Mouse (Mus musculus) embryo, embryonic 11.5 days (tissue): Measurements from ENCODE around the gene Chia1.
"Not testable (repeated sequence)": the region's sequence is repeated elsewhere in the genome, so short reads cannot be mapped to it uniquely, and the experiment has no call there.

Experiments used
- DNase-seq: peaks from one replicate; pipeline ENCODE4 v3.0.0-alpha.2; 2012; ENCODE audit warnings: low read depth, low spot score

The Chia1 gene

DNA sequence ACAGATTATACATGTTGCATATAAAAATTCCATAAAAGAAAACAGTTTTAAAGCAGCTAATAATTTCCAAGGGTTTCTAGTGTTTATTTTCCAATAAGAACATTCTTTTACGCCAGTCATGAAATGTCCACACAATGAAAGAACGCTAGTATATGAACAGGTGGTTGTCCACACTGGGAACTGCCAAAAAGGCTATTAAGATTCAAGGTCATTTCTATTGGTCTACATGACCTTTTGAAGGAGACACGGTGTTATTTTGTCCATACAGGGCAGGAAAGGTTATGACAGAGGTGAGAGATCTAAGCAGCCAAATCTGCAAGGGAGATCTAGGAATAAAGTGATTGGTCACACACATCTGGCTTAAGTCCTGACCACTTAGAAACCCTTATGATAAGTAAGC lies at the start of gene Chia1:
Gene Chia1 (plus strand): TSS at position 301 of the 400 bp plus-strand sequence.
- DNase-seq, result no peak

DNA sequence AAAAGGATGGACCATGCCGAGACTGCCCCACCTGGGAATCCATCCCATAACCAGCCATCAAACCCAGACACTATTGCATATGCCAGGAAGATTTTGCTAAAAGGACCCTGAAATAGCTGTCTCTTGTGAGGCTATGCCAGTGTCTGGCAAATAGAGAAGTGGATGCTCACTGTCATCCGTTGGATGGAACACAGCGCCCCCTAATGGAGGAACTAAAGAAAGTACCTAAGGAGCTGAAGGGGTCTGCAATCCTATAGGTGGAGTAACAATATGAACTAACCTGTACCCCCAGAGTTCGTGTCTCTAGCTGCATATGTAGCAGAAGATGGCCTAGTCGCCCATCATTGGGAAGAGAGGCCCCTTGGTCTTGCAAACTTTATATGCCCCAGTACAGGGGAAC lies 45.3 kb upstream of the Chia1 start:
- DNase-seq, result not testable (repeated sequence)

DNA sequence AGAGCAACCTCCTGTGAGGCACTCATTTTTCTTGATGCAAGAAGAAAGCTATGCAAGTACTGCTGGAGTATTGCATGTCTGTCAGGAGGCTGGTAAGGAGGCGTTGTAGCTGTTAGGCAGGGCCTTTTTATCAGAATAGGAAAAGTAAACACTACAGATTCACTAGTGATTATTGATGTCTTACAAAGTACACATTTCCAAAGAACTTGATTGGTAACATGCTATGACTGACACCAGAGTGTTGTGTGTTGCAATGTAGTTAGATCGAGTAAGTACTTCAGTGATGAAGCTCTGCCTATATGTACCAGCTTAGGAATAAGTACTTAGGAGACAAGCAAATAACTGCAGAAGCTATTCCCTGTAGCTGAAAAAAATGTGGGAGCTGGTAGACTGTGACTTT lies 42.0 kb upstream of the Chia1 start:
- no peak for DNase-seq

DNA sequence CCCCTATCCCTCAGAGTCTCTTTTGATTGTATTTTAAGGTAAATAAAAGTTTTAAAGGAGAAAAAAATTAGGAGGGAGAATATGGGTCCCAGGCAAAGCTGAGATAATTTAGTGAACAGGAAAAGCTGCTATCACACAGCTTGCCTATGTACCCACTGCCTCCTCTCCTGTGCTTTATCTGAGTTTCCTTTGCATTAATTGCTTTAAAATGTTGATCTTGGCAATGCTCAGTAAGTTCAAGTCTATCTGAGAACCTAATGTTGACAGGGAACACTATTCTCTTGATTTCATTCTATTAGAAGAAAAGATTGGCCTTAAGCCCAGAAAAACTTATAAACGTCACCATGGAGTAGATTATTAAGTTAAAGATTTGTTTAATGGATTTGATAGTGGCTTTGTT lies 38.2 kb upstream of the Chia1 start:
- no peak for DNase-seq

DNA sequence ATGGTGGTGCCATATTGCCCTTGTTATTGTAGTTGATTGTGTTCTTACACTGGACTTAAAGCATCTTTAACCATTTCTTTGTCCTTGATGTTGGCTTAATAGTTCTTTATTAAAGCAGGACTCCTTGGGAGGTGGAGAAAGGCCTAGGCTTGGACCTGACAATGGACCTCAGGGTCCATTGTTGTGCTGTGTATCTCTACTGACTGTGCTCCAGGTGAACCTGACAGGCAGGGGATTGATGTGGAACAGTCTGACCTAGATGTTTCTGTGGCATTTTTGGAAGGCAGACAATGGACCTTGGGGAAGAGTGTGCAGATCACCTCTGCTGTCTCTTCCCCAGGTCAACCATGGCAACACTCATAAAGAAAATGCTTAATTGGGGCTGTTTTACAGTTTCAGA lies 14.0 kb downstream of the Chia1 start:
- DNase-seq, result no peak

DNA sequence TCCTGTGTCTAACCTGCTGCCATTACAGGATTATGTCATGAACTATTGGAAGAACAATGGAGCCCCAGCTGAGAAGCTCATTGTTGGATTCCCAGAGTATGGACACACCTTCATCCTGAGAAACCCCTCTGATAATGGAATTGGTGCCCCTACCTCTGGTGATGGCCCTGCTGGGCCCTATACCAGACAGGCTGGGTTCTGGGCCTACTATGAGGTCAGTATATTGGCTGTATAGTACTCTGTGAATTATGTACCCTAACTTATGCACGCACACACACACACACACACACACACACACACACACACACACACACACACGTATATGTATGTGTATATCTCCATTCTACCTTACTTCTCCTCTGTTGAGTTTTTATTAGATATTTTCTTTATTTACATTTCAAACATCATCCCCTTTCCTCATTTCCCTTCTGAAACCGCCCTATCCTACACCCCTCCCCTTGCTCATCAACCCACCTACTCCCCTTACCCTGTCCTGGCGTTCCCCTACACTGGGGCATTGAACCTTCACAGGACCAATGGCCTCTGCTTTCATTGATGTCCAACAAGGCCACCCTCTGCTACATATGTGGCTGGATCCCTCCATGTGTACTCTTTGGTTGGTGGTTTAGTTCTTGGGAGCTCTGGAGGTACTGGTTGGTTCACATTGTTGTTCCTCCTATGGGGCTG lies 15.9 kb downstream of the Chia1 start:
- DNase-seq, result no peak

DNA sequence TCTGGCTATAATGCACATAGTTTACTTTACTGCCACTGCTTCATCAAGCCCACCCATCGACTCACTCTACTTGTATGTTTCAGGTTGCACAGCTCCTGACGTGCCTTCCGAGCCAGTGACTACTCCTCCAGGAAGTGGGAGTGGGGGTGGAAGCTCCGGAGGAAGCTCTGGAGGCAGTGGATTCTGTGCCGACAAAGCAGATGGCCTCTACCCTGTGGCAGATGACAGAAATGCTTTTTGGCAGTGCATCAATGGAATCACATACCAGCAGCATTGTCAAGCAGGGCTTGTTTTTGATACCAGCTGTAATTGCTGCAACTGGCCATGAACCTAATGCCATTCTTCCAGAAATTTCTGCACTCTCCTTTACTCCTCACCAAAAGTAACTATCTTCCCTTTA lies 18.7 kb downstream of the Chia1 start:
- no peak for DNase-seq

DNA sequence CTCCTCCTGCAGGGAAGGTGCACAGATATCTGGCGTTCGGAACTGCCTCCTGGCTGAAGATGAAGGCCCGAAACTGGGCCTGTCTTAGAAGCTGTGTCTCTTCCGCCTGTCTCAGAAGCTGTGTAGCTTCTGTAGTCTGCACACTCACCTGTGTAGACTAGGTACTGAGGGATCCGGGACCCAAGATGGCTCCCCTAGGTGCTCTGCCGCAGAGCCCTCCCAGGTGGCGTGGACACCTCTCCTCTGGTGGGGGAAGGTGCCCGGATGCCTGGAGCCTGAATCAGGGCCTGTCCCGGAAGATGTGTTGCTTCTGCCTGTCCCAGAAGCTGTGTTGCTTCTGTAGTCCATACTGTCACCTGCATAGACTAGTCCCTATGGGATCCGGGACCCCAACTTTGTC lies 31.1 kb downstream of the Chia1 start:
- no peak for DNase-seq

DNA sequence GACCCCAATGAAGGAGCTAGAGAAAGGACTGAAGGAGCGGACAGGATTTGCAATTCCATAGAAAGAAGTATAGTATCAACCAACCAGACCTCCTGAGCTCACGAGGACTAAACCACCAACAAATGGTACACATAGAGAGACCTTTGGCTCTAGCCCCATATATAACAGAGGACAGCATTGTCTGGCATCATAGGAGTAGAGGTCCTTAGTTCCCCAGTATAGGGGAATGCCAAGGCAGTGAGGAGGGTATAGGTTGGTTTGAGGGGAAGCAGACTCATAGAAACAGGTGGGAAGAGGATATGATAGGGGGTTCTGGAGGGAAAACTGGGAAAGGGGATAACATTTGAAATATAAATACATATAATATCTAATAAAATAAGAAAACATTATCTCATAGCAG lies 41.4 kb downstream of the Chia1 start:
- DNase-seq, result no peak

DNA sequence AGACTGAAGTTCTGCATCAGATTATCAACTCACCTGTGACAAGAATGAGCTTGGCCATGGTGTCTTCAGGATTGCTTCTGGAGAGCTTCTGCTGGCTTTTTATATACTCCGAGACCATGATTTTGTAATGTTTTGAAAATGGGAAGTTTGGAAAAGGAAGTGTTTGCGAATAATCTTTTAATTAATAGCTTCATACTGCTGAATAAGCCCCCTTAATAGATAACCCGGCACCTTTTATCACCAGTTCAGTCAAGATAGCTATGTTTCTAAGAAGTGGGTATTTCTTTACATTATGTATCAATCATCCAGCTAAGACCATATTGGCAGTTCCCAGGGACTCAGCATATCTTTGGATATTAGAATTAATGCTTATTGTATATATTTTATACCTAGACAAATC lies 54.4 kb downstream of the Chia1 start, which contains the start of gene Chil3:
Gene Chil3 (minus strand): TSS at position 101 of the 400 bp plus-strand sequence.
- DNase-seq, result no peak

DNA sequence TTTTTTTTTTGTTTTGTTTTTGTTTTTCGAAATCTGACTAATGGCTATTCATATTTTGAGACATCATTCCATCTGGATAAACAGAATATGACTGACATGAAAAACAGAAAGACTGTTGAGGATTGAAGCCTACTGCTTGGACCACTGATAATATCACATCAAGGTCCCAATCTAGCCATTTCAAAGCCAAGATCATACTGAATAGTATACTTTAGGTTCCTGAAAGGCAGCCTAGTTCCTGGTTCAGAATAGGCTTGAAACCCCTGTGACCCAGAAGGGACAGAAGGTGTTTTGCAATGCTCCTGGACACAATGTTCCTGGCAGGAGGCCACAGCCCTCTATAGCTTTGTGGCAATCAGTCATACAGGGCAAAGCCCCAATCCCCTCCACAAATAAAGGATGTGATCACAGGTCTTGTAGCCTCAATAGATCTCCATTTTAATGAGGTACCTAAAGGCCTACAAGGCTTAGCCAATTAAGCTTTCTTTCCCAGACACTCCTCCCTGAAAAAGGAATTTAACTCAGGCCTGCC lies 57.6 kb downstream of the Chia1 start:
- no peak for DNase-seq

DNA sequence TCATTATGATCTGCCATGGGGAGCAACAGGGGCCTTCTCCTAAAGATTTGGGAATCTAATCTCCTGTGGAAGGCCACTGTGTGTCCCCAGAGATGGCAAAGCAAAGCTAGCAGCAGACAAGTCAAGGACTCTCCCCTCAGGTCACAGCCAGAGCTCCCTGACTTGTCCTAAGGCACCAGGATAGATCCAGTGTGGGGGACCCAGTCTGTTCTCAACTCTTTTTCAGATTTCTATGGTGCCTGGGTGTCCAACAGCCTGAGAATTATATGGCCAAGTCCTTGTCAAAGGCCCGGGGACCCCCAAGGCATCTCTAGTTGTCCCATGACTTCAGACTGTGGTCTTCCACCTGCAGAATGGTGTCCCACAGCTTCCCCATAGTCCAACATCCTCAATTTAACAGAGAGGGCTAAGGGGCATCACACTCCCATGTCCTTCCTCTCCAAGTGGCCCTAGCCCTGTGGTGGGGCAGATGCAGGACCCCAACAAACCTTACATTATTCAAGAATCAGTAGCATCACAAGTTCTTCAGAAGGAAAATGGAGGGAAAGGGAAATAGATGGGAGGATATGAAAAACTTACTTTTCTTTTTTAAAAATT lies 58.2 kb downstream of the Chia1 start:
- DNase-seq, result no peak

DNA sequence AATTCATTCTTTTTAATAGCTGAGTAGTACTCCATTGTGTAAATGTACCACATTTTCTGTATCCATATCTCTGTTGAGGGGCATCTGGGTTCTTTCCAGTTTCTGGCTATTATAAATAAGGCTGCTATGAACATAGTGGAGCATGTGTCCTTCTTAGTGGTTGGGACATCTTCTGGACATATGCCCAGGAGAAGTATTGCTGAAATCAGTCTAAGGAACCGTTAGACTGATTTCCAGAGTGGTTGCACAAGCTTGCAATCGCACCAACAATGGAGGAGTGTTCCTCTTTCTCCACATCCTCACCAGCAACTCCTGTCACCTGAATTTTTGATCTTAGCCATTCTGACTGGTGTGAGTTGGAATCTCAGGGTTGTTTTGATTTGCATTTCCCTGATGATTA lies 59.5 kb downstream of the Chia1 start:
- DNase-seq, result not testable (repeated sequence)

DNA sequence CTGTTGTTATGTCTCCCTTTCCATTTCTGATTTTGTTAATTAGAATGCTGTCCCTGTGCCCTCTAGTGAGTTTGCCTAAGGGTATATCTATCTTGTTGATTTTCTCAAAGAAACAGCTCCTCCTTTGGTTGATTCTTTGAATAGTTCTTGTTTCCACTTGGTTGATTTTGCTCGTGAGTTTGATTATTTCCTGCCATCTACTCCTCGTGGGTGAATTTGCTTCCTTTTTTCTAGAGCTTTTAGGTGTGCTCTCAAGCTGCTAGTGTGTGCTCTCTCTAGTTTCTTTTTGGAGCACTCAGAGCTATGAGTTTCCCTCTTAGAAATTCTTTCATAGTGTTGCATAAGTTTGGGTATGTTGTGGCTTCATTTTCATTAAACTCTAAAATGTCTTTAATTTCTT lies 61.9 kb downstream of the Chia1 start:
- DNase-seq, result not testable (repeated sequence)

DNA sequence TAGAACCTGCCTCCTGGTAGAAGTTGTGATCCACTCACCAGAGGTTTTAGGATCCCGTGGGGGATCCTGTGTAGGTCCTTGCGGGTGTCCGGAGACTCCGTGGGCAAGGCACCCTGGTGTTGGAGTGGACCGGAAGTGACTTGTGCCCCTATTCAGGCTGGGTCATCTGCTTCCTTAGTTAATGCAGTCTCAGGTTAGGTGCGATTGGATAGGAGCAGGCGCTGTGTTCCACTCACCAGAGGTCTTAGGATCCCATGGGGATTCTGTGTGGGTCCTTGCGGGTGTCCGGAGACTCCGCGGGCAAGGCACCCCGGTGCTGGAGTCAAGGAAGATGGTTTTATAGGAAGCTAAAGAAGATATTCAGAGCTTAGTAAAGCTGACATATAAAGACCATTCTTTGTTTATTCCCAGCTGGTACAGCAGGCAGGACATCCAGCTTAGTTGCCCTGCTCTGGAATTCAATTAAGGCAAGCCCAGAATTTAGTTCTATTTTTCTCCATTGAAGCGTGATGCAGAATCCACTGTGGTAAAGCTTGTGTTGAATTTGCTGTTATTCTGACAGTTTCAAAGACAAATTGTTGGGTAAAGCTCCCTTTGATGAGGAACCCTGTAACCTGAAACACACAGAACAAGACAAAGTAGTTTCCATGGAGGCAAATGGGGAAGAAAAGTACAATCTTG lies 64.6 kb downstream of the Chia1 start:
- DNase-seq, result no peak
